Mouse (Mus musculus) left cerebral cortex, postnatal 14 days (tissue): ENCODE results near the gene Nit1. TPM values are rescaled to one million over a fixed set of nuclear protein-coding genes. Genes with fewer than 3 reads are reported as not detected.
"Not testable (repeated sequence)": the region's sequence is repeated elsewhere in the genome, so short reads cannot be mapped to it uniquely, and the experiment has no call there.

Source experiments
- DNase-seq, 2 experiments: peaks; one replicate each; pipeline ENCODE4 v3.0.0; 2021 to 2022; ENCODE audit warnings: low spot score in 2 of 2, mixed read lengths in 1 of 2
- intact Hi-C: fragments of 180-260 bp; cut with DNase I; formaldehyde crosslinking; loops from one replicate; pipeline ENCODE4 v1.15.1; 2025
- total RNA-seq, 2 experiments: library from RNA; stranded (reverse); gene quantifications; 2 replicates each; pipeline ENCODE4 v1.2.3; 2021

Gene Nit1
- total RNA-seq, 2 experiments from 2014 or later: 41.0 to 44.4 TPM

DNA sequence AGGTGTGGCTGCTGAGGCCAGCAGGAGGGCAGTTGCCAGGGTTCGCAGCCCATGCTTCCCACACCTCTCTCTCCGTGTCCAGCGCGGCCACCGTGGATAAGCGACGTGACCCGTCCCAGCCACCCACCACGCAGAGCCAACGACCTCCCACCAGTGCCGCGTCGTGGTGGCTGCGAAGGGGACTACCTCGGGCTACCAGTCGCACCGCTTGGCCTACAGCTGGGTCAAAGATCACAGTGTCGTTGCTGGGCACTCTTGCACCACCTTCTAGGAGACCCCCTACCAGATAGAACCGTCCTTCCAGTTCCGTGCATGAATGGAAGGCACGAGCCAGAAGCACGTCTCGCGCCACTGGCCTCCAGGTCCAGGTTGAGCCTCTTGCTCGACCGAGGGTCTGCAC lies 14.8 kb upstream of the Nit1 start:
- intact Hi-C loops: loop anchor here (2.0 to 10.0 kb wide), 4 partner anchors 52 to 205 kb away; partner anchors contain the start of genes Alyref2 and Usf1
- DNase-seq: peak; percentile 20 to 48

DNA sequence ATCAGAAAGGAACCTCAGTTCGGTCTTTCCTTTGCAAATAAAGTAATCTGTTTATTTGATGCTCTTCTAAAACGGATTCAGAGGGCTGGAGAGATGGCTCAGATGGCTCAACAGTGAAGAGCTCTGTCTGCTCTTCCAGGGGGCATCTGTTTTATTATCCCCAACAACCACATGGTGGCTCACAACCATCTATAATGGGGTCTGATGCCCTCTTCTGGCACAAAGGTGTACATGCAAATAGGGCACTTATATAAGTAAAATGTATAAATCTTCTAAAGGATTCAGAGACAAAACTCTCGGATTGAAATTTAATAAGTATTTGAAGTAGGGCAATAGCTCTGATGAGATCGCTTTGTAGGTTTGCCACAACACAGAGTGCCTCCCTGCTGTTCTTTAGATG lies 13.0 kb upstream of the Nit1 start:
- DNase-seq: peak; percentile 53 to 81
- intact Hi-C loops: no loop called here

DNA sequence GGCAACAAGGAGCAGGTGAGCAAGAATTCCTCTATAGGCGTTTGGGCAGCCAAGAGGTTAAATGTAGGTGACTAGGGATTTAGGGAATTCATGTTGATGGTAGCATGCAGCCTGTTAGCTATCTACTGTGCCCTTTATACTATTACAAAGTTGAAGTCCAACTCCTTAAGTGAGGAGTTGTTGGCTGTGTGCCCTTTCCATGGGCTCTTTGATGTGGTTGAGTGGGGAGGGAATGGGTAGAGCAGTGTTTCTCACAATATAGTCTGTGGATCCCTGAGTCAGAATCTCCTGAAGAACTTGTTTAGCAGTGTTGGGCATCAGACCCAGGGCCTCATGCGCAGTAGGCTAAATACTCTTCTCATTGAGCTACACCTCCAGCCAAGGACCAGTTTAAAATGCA lies 11.4 kb upstream of the Nit1 start:
- DNase-seq: no peak
- intact Hi-C loops: no loop called here

DNA sequence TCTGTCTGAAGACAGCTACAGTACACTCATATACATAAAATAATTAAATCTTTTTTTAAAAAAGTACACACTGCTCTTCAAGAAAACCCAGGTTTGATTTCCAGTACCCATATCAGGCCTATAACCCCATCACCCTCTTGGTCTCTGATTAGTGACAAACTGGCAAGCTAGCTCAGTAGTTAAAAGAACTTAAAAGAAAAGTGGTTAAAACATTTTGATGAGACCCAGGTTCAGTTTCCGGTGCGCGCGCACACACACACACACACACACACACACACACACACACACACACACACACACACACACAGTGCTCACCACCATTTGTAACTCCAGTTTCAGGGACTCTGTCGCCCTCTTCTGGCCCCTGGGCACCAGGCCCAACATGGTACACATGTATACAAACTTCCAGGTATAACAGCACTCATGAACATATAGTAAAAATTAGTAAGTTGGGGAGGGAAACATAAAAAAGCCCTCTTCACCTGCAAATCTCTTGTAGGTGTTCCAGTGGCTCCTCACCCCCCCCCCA lies 10.4 kb upstream of the Nit1 start:
- DNase-seq: no peak
- intact Hi-C loops: no loop called here

DNA sequence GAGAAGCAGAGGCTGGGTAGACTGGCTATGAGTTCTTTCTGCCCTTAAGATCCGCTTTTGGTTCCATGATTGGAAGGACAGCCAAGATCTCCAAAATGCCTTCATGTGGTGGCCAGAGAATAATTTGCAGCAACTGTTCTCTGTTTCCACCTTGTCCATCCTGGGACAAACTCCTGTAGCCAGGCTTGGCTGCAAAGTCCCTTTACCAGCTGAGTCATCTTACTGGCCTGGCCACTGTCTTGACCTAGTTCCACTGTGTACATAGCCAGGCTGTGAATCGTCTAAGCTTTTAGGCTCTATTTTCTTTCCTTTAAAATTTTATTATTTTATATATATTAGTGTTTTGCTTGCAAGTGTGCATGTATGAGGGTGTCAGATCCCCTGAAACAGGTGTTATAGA lies 3.8 kb upstream of the Nit1 start:
- intact Hi-C loops: no loop called here
- no peak for DNase-seq

DNA sequence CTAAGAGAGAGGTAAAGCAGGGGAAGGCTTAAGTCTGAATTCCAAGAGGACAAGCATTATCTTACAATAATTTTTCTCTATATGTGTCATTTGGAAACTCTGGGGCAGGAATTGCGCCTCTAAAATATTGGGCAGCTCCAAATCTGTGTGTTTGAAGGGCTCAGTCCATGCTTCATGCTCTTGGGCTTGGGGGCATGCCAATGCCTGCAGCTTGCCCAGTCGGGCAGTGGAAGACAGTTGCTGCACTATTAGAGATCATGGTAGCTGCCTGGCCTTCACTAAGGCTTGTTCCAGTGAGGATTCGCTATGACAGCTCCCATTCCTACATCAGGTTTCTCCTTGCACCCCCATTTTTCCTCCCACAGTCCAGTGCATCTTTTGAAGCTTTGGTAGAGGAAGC lies 3.2 kb upstream of the Nit1 start:
- intact Hi-C loops: no loop called here
- DNase-seq: no peak

DNA sequence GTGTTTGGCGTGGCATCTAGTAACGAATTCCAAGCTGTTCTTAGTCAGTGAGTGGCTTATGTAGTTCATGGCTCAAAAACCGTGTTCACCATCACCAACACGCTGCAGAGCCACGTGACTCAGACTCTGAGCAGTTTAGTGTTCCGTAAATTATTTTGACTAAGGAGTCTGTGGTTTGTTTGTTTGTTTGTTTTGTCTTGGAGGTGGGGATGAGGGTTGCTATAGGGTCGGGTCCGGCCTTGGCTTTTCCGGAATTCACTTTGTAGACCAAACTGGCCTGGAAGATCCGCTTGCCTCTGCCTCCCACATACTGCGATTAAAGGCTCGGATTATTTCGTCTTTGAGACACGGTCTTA lies 627 bp upstream of the Nit1 start:
- intact Hi-C loops: no loop called here
- no peak for DNase-seq

DNA sequence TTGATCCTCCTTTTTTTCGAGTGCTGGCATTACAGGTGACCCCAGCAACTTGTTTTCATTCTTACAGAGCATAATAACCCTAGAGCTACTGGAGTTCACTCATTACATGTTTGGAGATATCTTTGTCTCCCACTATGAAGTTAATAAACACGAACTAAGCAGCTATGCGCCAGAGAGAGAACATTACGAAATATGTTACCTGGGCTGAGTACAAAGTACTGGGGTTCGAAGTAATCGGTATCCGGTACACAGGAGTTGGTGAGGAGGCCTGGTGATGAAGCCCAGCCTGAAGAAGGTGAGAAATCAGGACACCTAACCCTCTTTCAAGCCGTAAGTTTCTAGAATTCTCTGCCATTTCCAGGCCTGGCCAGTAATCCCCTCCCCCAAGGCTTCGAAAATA lies 731 bp downstream of the Nit1 start:
- no peak for DNase-seq
- intact Hi-C loops: no loop called here

DNA sequence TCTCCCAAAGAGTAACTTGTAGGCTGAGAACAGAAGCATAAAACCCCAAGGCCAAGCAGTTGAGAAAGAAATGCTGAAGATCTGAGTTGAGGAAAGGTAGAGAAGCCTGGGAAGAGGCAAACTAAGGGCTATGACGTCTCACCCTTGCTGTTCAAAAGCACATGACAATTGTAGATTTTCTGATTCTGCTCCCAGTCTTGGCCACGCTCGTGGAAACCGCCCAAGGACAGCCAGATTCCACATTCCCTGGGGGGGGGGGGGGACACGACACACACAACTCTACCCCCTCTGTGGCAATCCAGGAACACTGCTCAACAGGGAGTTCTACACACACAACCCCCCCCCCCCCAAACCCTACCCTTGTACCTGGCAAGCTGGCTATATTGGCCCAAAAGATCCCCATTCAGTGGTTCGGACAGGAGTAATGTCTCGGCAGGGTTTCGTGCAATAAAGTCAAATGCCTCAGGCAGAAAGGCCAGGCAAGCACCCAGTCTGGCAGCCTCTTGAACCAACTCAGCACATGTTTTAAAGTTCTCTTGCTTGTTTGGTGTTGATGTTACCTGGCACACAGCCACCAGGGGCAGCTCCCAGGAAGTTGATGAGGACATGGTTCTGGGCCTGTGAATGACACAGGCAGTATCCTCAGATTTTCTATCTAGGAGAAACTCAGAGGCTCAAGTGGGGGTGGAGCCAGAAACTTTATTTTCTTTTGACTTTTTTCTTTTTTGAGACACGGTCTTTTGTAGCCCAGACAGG lies 1.3 kb downstream of the Nit1 start:
- DNase-seq: peak in 1 of 2 experiments; percentile 28
- intact Hi-C loops: no loop called here

DNA sequence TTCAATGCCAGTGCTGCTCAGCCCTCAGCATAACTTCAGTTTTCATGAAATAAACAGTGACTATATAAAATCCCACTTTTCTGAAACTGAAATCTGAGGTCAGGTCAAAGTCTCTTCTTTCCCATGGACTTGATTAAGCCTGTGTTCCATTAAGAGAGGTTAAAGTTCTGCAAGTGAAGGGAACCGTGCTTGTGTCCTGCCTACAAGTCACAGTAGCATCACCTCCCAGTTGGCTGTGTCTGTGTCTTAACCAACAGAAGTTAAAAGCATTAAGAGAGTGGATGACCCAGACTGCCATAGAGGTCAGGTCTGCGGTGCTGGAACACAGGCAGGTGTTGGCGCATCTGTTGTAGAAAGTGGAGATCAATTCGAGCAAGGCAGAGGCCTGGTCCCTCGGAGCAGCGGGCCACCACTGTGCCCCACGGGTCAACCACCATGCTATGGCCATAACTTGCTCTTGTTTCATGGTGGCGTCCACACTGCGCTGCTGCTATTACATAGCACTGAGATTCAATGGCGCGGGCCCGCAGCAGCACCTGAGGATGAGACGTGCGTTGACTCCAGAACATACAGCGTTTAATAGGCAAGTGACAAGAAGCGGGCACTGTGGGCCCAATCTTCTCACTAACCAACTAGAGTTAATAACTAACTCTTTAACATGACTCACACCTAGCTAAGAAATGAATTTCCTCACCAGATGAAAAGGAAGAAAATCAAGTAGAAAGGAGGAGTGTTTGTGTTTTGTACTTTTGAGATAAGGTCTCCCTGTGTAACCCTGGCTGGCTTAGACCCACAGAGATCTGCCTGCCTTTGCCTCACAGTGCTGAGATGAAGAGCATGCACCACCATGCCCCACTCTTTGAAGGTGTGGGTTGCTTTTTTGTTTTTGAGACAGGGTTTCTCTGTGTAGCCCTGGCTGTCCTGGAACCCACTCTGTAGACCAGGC lies 2.9 kb downstream of the Nit1 start:
- no peak for DNase-seq
- intact Hi-C loops: no loop called here

DNA sequence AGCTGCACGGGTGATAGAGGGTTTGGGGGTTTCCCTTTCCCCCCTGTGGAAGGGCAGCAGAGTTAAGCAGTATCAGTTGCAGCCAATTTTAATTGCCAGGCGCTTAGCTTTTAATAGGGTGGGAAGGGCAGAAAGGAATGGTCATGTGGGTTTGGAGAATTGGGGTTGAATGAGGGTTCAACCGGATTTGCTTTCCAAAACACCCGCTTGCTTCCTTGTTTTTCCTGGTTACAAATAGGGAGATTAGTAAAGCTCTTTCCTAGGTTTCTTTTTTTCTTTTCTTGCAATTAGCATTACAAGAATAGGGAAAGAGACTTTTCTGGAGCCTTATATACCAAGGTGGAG lies 15.3 kb downstream of the Nit1 start:
- intact Hi-C loops: no loop called here
- DNase-seq: no peak

DNA sequence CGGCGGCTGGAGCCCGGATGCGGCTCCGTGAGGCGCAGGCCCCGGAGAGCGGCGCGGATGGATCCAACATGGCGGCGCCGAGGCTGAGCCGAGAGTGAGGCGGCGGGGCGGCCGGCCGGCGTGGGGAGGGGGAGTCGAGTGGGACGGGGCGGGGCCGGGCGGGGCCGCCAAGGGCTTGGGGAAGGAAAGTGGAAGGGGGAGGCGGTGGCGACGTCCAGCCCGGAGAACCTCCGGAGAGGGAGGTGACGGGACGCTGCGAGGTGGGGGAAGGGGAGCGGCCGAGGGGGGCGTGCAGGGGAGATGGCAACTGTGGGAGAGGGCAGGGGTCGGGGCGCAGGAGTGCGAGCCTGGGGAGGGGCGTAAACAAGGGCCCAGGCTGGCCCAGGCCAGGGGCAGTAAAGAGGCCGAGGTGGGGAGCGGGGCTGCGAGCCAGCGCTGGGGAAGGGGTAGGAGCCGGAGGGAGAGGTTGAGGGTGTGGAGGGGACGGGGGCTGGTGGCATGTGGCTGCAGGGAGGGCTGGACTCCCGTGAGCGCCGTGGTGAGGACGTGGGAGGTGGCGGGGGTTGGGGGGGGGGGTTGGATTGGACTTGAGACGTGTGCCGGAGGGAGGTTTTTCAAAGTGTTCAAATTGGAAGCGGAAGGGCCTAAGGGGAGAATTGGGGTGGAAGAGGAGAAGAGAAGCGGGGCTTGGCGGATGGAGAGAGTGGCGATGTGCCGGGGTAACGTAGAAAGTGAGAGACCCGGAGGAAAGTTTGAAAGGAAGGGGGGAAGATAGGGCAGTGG lies 15.8 kb downstream of the Nit1 start:
- intact Hi-C loops: loop anchor here (5.0 kb wide), 1 partner anchor 37 kb away; no protein-coding TSS in a partner anchor
- no peak for DNase-seq

DNA sequence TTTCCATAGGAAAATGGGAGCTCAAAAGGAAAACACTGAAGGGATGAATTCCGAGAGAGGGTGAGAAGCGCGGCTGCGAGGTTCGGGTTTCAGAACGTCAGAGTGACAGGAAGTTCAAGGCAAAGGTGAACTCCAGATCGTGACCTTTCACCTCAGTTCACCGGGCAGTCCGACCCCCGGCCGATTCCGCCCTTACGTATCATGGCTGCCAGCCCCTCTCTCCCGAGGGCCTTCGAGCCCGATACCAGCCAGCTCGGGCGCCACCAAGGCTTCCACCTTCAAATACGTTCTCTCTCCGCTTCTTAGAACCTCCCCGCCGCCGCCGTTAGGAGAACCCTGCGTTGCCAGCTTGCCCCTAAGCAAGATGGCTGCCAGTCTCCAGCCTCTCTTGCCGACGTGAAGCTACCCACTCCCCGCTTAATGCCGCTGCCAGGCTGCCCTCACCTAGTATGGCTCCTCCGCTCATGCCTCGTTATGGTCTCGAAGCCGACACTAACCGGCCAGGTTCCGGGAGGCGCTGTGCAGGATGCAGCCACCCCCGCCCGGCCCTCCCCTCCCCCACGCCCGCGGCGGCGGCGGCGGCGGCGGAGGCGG lies 16.5 kb downstream of the Nit1 start, which contains the start of gene Dedd:
TSS of gene Dedd (plus strand) at position 307 of the 594 bp plus-strand sequence.
- intact Hi-C loops: loop anchor here (5.0 kb wide), 1 partner anchor 37 kb away; no protein-coding TSS in a partner anchor
- peak; percentile 94 to 96 for DNase-seq

DNA sequence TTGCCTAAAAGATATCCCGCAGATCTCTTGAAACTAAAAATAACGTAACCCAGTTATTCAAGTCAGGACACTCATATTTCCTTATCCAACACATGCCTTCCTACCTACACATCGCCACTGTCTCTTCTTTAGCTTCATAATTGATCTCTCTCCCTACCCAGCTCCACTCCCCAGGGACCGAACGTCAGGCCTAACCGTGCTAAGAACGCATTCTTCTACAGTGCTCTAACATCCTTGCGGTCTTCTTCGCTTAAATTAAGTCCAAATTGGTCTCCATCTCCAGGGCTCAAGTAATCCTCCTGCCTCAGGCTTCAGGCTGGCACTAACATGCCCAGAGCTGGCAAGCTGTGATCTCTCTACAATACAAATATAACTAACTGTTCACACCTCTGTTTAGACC lies 17.2 kb downstream of the Nit1 start:
- intact Hi-C loops: loop anchor here (5.0 kb wide), 1 partner anchor 36 kb away; no protein-coding TSS in a partner anchor
- DNase-seq: no peak

DNA sequence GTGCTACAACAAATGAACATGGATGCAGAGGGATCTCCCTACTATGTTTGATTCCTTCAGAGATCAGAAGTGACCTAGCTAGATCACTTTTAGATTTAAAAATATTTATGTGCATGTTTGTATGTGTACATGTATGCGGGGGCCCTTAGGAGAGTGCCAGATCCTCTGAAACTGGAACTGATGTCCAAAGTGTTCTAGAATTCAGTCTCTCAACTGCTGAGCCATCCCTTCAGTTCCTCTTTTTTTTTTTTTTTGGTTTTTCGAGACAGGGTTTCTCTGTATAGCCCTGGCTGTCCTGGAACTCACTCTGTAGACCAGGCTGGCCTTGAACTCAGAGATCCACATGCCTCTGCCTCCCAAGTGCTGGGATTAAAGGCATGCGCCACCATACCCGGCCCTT lies 18.9 kb downstream of the Nit1 start:
- intact Hi-C loops: loop anchor here (5.0 kb wide), 1 partner anchor 34 kb away; no protein-coding TSS in a partner anchor
- not testable (repeated sequence) for DNase-seq

DNA sequence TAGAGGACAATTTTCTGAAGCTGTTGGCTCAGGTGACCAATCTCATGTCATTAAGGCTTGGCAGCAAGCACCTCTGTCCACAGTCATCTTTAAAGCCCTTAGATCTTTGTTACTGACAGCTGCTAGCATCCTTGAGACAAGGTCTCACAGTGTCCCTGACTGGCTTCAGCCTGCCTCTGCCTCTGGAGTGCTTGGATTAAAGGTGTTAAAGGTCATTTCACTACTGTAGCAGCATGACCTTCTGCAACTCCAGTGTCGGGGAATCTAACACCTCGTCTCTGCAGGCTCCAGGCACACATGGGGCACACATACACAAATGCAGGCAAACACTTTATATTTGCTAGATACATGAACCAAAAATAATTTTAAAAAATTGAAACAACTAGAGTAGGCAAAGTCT lies 19.9 kb downstream of the Nit1 start:
- no peak for DNase-seq
- intact Hi-C loops: loop anchor here (5.0 kb wide), 1 partner anchor 33 kb away; no protein-coding TSS in a partner anchor

DNA sequence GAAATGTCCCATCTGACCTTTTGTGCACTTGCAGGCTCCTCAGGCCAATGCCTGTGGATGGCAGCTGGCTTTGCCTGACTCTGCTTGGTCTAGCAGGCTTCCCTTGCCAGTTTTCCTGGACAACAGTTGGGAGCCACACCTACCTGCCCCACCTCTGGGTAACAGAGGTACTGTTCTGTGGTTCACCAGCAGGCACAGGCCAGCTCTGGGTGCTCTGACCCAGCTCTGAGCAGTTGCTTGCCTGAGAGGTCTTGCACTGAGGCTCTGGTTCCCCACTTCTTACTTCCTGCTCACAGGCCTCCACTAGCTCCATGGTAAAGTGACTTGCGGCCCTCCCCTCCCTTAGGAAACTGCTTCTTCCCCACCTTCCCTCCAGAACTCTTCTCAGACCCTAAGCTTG lies 23.4 kb downstream of the Nit1 start:
- DNase-seq: no peak
- intact Hi-C loops: no loop called here

DNA sequence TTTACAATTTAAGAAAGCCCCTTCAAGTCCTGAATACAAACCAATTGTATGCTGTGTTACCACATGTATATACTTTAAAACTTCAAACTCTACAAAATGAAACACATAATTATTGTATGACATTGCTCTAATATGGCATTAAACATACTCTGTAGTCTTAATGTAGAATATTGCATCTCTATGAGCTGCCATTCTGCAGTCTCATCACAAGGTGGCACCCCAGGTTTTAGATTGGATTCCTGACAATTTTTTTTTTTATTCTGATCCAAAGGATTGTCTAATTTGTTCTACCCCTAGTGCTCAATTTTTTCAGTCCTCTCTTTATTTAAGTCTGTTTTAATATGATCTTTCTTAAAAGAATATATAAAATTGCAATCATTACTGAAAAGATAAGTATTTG lies 24.0 kb downstream of the Nit1 start:
- DNase-seq: peak in 1 of 2 experiments; percentile 46
- intact Hi-C loops: no loop called here

DNA sequence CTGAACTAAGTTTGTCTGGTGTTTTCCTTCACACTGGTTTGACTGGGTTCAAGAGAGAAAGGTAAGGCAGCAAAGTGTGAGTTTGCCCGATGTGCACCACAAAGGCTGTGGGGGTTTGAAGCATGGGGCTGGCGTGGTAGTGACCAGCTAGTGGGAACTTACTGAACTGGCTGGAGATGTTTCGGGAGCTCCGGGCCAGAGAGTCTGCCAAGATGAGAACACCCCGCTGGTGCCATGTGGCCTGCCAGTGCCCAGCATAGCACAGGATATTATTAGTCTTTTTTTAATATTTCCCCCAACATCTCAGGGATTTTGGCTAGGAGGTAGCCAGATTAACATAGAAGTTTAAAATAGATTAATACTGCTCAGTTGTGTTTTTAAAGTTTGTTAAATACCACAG lies 25.3 kb downstream of the Nit1 start:
- no peak for DNase-seq
- intact Hi-C loops: no loop called here
